Mouse (Mus musculus): Measurements from ENCODE around the gene Fas. TPM values are rescaled to one million over a fixed set of nuclear protein-coding genes. Genes with fewer than 3 reads are reported as not detected.

Gene Fas
- polyA plus RNA-seq, 1 experiment from 2014 or later = 2.7 TPM

GRCm38 (mm10) chr19:34254101-34254879 is 36.2 kb upstream of the Fas start:
- peak overlapping the region; percentile 39 for H3K4me3 ChIP-seq (ENCODE audit: low read depth, low read length)
- H3K4me1 ChIP-seq (replicated peaks; ENCODE audit: control insufficient read depth, insufficient read depth, low read length) = 0 out of 2 replicates have a peak, but pooled peaks cover 8% of the 10 kb centered on the region
- H3K4me2 ChIP-seq (ENCODE audit: low read length) = peak overlapping the region; percentile 48
- H3K27ac ChIP-seq (ENCODE audit: low read depth) = peak overlapping the region; percentile 95
- DNase-seq (ENCODE audit: low spot score) = peak; percentile 63
- no peaks in the 10 kb centered on the region for H3K9me3 ChIP-seq (ENCODE audit: control insufficient read depth, low read length)
- peak overlapping the region; percentile 64 for H3K9ac ChIP-seq (ENCODE audit: low read length)
- peak; percentile 57 for ATAC-seq (replicated peaks; ENCODE audit: low FRiP score, low TSS enrichment, low read depth)
- peaks cover 5% of the 10 kb centered on the region; the same call in 1 of the 2 replicates for H3K36me3 ChIP-seq (ENCODE audit: control insufficient read depth, insufficient read depth, low read length)
- 30% methylated on average over 14 of the region's 14 CpGs for WGBS
- H3K27me3 ChIP-seq (replicated peaks; ENCODE audit: control insufficient read depth, insufficient read depth, low read length) = no peaks in the 10 kb centered on the region

DNA sequence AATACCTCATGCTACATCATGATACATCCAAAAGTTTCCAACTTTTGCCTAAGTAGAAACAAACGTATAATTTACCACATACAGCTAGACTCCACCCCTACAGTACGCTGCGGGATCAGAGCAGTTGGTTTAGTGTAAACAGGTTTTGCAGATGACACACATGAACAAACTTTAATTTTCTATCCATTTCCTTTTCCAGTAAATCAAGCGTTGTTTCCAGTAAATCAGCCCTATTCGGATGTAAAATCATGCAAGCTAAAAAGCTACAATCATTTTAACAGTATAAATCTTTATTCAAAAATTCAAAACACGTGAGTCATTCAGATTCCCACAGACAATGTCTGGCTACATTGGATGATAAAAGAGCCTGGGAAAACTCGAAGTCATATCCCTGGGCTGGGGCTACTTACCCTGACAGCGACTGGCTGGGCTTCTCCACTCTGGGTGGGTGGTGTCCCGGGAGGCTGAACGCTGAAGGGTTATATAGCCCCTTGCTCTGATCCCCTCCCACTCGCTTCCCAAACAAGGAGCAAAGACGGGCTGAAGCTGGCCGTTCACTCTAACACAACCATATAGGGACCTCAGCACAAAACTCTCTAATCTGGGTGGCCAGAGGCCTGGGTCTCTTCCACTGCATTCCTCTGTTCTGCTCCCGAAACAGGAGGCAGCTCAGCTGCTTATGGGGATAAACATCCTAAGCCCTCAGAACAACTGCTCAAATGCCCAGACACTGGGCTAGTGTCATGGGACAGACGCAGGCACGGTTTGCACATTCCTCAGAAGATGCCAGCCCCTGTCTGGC is 35.4 kb upstream of the Fas start, which contains the start of gene Acta2:
Gene Acta2, minus strand, starts transcription at position 711 of the 802 bp plus-strand sequence.
- peak; percentile 72 for DNase-seq (ENCODE audit: low spot score)
- peak within 1 kb of the TSS; percentile 48 for H3K4me2 ChIP-seq (ENCODE audit: low read length)
- H3K9me3 ChIP-seq (ENCODE audit: control insufficient read depth, low read length) = no peaks in the 10 kb centered on the region
- H3K27me3 ChIP-seq (replicated peaks; ENCODE audit: control insufficient read depth, insufficient read depth, low read length) = no peaks in the 10 kb centered on the region
- 23% methylated on average over 16 of the region's 16 CpGs for WGBS
- H3K36me3 ChIP-seq (ENCODE audit: control insufficient read depth, insufficient read depth, low read length) = peaks cover 5% of the 10 kb centered on the region; the same call in 1 of the 2 replicates
- H3K4me3 ChIP-seq (ENCODE audit: low read depth, low read length) = peak within 1 kb of the TSS; percentile 39
- H3K27ac ChIP-seq (ENCODE audit: low read depth) = peak within 1 kb of the TSS; percentile 95
- ATAC-seq (replicated peaks; ENCODE audit: low FRiP score, low TSS enrichment, low read depth) = peak; percentile 90
- 0 out of 2 replicates have a peak, but pooled peaks cover 8% of the 10 kb centered on the region for H3K4me1 ChIP-seq (replicated peaks; ENCODE audit: control insufficient read depth, insufficient read depth, low read length)
- H3K9ac ChIP-seq (ENCODE audit: low read length) = peak within 1 kb of the TSS; percentile 64

GRCm38 (mm10) chr19:34256149-34256548 is 34.3 kb upstream of the Fas start:
- no peaks in the 10 kb centered on the region for H3K27me3 ChIP-seq (replicated peaks; ENCODE audit: control insufficient read depth, insufficient read depth, low read length)
- no peaks in the 10 kb centered on the region for H3K9me3 ChIP-seq (ENCODE audit: control insufficient read depth, low read length)
- peaks cover 5% of the 10 kb centered on the region; the same call in 1 of the 2 replicates for H3K36me3 ChIP-seq (ENCODE audit: control insufficient read depth, insufficient read depth, low read length)
- 68% methylated on average over 5 of the region's 5 CpGs for WGBS
- ATAC-seq (replicated peaks; ENCODE audit: low FRiP score, low TSS enrichment, low read depth) = no peak
- no peak for DNase-seq (ENCODE audit: low spot score)
- no peak overlapping the region for H3K9ac ChIP-seq (ENCODE audit: low read length)
- peak overlapping the region; percentile 95 for H3K27ac ChIP-seq (ENCODE audit: low read depth)
- H3K4me1 ChIP-seq (replicated peaks; ENCODE audit: control insufficient read depth, insufficient read depth, low read length) = 0 out of 2 replicates have a peak, but pooled peaks cover 8% of the 10 kb centered on the region
- H3K4me3 ChIP-seq (ENCODE audit: low read depth, low read length) = no peak overlapping the region
- H3K4me2 ChIP-seq (ENCODE audit: low read length) = peak overlapping the region; percentile 48

- Histone ChIP-seq H3K4me1 (replicated peaks; ENCODE audit: control insufficient read depth, insufficient read depth, low read length) (0 out of 2 replicates have a peak, but pooled peaks cover 5% of the 10 kb centered on the region), H3K4me2 (ENCODE audit: low read length) (no peak overlapping the region), H3K27ac (ENCODE audit: low read depth) (no peak overlapping the region), H3K4me3 (ENCODE audit: low read depth, low read length) (no peak overlapping the region), H3K36me3 (ENCODE audit: control insufficient read depth, insufficient read depth, low read length) (peaks cover under 1% of the 10 kb centered on the region; the same call in 1 of the 2 replicates), H3K27me3 (replicated peaks; ENCODE audit: control insufficient read depth, insufficient read depth, low read length) (no peaks in the 10 kb centered on the region), H3K9ac (ENCODE audit: low read length) (no peak overlapping the region), H3K9me3 (ENCODE audit: control insufficient read depth, low read length) (no peaks in the 10 kb centered on the region)
- ATAC-seq (replicated peaks; ENCODE audit: low FRiP score, low TSS enrichment, low read depth) = no peak
- 53% methylated on average over 2 of the region's 2 CpGs for WGBS
- DNase-seq (ENCODE audit: low spot score) = no peak
Measured at GRCm38 (mm10) chr19:34256936-34257335, 33.5 kb upstream of the Fas start.

- WGBS = 78% methylated on average over 2 of the region's 2 CpGs
- H3K4me2 ChIP-seq (ENCODE audit: low read length) = no peak overlapping the region
- DNase-seq (ENCODE audit: low spot score) (no peak), ATAC-seq (replicated peaks; ENCODE audit: low FRiP score, low TSS enrichment, low read depth) (no peak)
- peaks cover 3% of the 10 kb centered on the region; the same call in 1 of the 2 replicates for H3K4me1 ChIP-seq (replicated peaks; ENCODE audit: control insufficient read depth, insufficient read depth, low read length)
- no peak overlapping the region for H3K9ac ChIP-seq (ENCODE audit: low read length)
- H3K27ac ChIP-seq (ENCODE audit: low read depth) = no peak overlapping the region
- no peaks in the 10 kb centered on the region for H3K36me3 ChIP-seq (ENCODE audit: control insufficient read depth, insufficient read depth, low read length)
- H3K4me3 ChIP-seq (ENCODE audit: low read depth, low read length) = no peak overlapping the region
- no peaks in the 10 kb centered on the region for H3K27me3 ChIP-seq (replicated peaks; ENCODE audit: control insufficient read depth, insufficient read depth, low read length)
- no peaks in the 10 kb centered on the region for H3K9me3 ChIP-seq (ENCODE audit: control insufficient read depth, low read length)
Measured at GRCm38 (mm10) chr19:34262273-34262974, 28.0 kb upstream of the Fas start.

DNA sequence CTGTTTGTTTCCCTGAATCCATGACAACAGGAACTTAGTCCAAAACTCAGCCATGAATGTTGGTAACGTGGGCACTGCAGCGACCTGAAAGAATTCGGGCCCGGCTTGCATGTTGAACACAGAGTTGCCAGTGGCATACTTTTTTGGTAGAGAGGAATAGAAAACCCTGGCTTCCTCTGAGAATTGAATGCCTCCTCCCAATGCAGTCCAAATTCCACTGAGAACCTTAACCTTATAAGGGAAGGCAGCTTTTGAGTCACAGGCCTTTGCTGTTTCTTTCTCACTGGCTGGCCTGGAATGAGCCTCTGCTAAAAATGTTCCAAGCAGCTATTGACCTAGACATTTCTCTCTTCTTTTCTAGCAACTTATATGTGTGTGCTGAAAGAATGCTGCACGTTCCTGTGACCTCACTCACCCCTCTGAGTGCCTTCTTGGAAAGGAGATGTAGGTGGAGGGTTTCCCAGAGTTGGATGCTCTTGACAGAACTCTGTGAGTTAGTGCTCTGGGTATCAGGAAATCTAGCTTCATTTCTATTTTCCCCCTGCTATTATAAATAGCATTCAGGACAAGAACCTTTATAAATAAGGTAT is 24.8 kb upstream of the Fas start:
- Histone ChIP-seq H3K4me3 (ENCODE audit: low read depth, low read length) (no peak overlapping the region), H3K9me3 (ENCODE audit: control insufficient read depth, low read length) (no peaks in the 10 kb centered on the region), H3K27ac (ENCODE audit: low read depth) (peak overlapping the region; percentile 76), H3K36me3 (ENCODE audit: control insufficient read depth, insufficient read depth, low read length) (no peaks in the 10 kb centered on the region), H3K27me3 (replicated peaks; ENCODE audit: control insufficient read depth, insufficient read depth, low read length) (no peaks in the 10 kb centered on the region), H3K4me2 (ENCODE audit: low read length) (no peak overlapping the region), H3K9ac (ENCODE audit: low read length) (no peak overlapping the region), H3K4me1 (replicated peaks; ENCODE audit: control insufficient read depth, insufficient read depth, low read length) (peaks cover 3% of the 10 kb centered on the region; the same call in 1 of the 2 replicates)
- 67% methylated on average over 5 of the region's 5 CpGs for WGBS
- DNase-seq (ENCODE audit: low spot score) (no peak), ATAC-seq (replicated peaks; ENCODE audit: low FRiP score, low TSS enrichment, low read depth) (0 out of 2 replicates have a peak, but pooled peaks have one; percentile 19)

GRCm38 (mm10) chr19:34268991-34269390 is 21.5 kb upstream of the Fas start:
- no peak for DNase-seq (ENCODE audit: low spot score)
- WGBS = 45% methylated on average over 1 of the region's 1 CpGs
- H3K4me3 ChIP-seq (ENCODE audit: low read depth, low read length) = no peak overlapping the region
- H3K27ac ChIP-seq (ENCODE audit: low read depth) = no peak overlapping the region
- H3K4me1 ChIP-seq (replicated peaks; ENCODE audit: control insufficient read depth, insufficient read depth, low read length) = peaks cover 3% of the 10 kb centered on the region; the same call in 1 of the 2 replicates
- no peaks in the 10 kb centered on the region for H3K9me3 ChIP-seq (ENCODE audit: control insufficient read depth, low read length)
- H3K4me2 ChIP-seq (ENCODE audit: low read length) = no peak overlapping the region
- no peaks in the 10 kb centered on the region for H3K36me3 ChIP-seq (ENCODE audit: control insufficient read depth, insufficient read depth, low read length)
- no peak for ATAC-seq (replicated peaks; ENCODE audit: low FRiP score, low TSS enrichment, low read depth)
- no peaks in the 10 kb centered on the region for H3K27me3 ChIP-seq (replicated peaks; ENCODE audit: control insufficient read depth, insufficient read depth, low read length)
- no peak overlapping the region for H3K9ac ChIP-seq (ENCODE audit: low read length)
